11 mouse cellular contexts compared by ENCODE assay signal in the genomic region with DNA sequence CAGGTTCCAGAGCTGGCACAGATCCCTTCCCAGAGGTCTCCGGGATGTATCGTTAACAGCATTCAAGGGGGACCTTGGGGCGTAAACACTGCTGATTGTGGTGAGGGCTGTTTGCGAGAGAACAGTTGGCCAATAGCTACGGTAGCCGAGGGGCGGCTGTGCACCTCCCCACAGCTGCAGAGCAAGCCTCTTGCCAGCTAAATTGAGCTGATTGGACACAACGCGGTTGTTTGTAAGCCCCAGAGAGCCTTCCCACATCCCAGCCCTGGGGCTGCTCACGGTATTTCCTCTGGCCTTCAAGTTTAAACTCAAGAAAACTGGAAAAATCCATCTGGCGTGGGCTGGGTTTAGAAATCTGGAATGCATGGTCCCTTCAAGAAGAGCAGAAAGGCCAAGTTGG.
DNase-seq lines count a peak whose midpoint lies in the region; ATAC-seq and TF ChIP-seq lines count a peak whose summit lies in the region.
"Had no signal": no experiment of that assay in that cellular context is flagged by ENCODE, and none has a peak within 500 bp of the region (broad histone marks: within the 10 kb centered on the region; RNA-seq: fewer than 3 reads in every experiment).

No protein-coding gene starts in this region.

- no peak overlapping the region for H3K9ac ChIP-seq in heart, postnatal 0 days (replicated peaks; ENCODE audit: low read depth, low read length)
- H3K9ac ChIP-seq in lung, embryonic 16.5 days (ENCODE audit: low read length) = no peak overlapping the region
- no peak overlapping the region for H3K9ac ChIP-seq in forebrain, embryonic 11.5 days (ENCODE audit: low read length)

- H3K4me3 ChIP-seq in heart, postnatal 0 days (ENCODE audit: low read depth, low read length) = no peak overlapping the region
- no peak overlapping the region for H3K4me3 ChIP-seq in lung, embryonic 16.5 days (ENCODE audit: low read length)
- H3K4me3 ChIP-seq in forebrain, embryonic 11.5 days (ENCODE audit: low read depth, low read length) = no peak overlapping the region
- H3K4me3 ChIP-seq: forebrain, embryonic 10.5 days had no signal

- no peaks in the 10 kb centered on the region for H3K9me3 ChIP-seq in heart, postnatal 0 days (replicated peaks; ENCODE audit: control insufficient read depth, low read length)
- H3K9me3 ChIP-seq in lung, embryonic 16.5 days (ENCODE audit: control insufficient read depth, low read length) = no peaks in the 10 kb centered on the region
- no peaks in the 10 kb centered on the region for H3K9me3 ChIP-seq in forebrain, embryonic 11.5 days (ENCODE audit: control insufficient read depth, low read length)
- H3K9me3 ChIP-seq: forebrain, embryonic 10.5 days had no signal

- ATAC-seq in heart, postnatal 0 days (ENCODE audit: insufficient read depth, low read depth) = peak; percentile 37; the same call in 1 of the 2 replicates
- peak; percentile 49; the same call in 1 of the 2 replicates for ATAC-seq in lung, embryonic 16.5 days (ENCODE audit: low read depth)
- no peak for ATAC-seq in forebrain, embryonic 11.5 days (replicated peaks; ENCODE audit: low FRiP score)
- ATAC-seq: hindbrain, embryonic 16.5 days had no signal

- peaks cover 13% of the 10 kb centered on the region for H3K4me1 ChIP-seq in heart, postnatal 0 days (ENCODE audit: control insufficient read depth, insufficient read depth)
- H3K4me1 ChIP-seq in lung, embryonic 16.5 days (replicated peaks; ENCODE audit: control insufficient read depth, insufficient read depth, low read length) = peaks cover 10% of the 10 kb centered on the region; the same call in 1 of the 2 replicates
- no peaks in the 10 kb centered on the region for H3K4me1 ChIP-seq in forebrain, embryonic 11.5 days (replicated peaks; ENCODE audit: control insufficient read depth, insufficient read depth, low read length)
- H3K4me1 ChIP-seq: forebrain, embryonic 10.5 days had no signal

- no peak for TF ChIP-seq CTCF in heart, postnatal 0 days (IDR thresholded peaks at IDR 0.05; ENCODE audit: low read depth)

- no peak for TF ChIP-seq EP300 in heart, postnatal 0 days (IDR thresholded peaks at IDR 0.05; ENCODE audit: low read depth)

- H3K4me2 ChIP-seq in heart, postnatal 0 days (ENCODE audit: low read depth, low read length) = no peak overlapping the region
- no peak overlapping the region for H3K4me2 ChIP-seq in lung, embryonic 16.5 days (ENCODE audit: low read depth, low read length)
- no peak overlapping the region for H3K4me2 ChIP-seq in forebrain, embryonic 11.5 days (ENCODE audit: low read depth, low read length, severe bottlenecking)

- no peaks in the 10 kb centered on the region for H3K27me3 ChIP-seq in heart, postnatal 0 days (ENCODE audit: control insufficient read depth, insufficient read depth, low read length)
- H3K27me3 ChIP-seq in lung, embryonic 16.5 days (ENCODE audit: control insufficient read depth, insufficient read depth, low read depth, low read length) = no peaks in the 10 kb centered on the region
- H3K27me3 ChIP-seq in forebrain, embryonic 11.5 days (ENCODE audit: control insufficient read depth, insufficient read depth, low read length) = no peaks in the 10 kb centered on the region

- peak; percentile 66 for DNase-seq in urinary bladder, postnatal 14 days (ENCODE audit: low spot score)
- no peak for DNase-seq in urinary bladder, postnatal 10 days (ENCODE audit: low spot score)
- peak; percentile 42 for DNase-seq in heart, postnatal 0 days (ENCODE audit: low spot score)
- no peak for DNase-seq in forebrain, embryonic 11.5 days (ENCODE audit: low spot score)
- no peak for DNase-seq in adipocyte (ENCODE audit: low spot score)
- DNase-seq in ovary, postnatal 36 days (ENCODE audit: low spot score) = no peak
- DNase-seq: midbrain, embryonic 14.5 days; thymus, postnatal 25 days had no signal

- H3K27ac ChIP-seq in heart, postnatal 0 days (ENCODE audit: low read depth) = 0 out of 2 replicates have a peak overlapping the region, but pooled peaks have one; percentile 41
- no peak overlapping the region for H3K27ac ChIP-seq in lung, embryonic 16.5 days (ENCODE audit: low read length)
- H3K27ac ChIP-seq in forebrain, embryonic 11.5 days (ENCODE audit: low read depth, low read length) = no peak overlapping the region
- H3K27ac ChIP-seq: forebrain, embryonic 10.5 days had no signal

- no peaks in the 10 kb centered on the region for H3K36me3 ChIP-seq in heart, postnatal 0 days (replicated peaks; ENCODE audit: control insufficient read depth, insufficient read depth, low read length)
- H3K36me3 ChIP-seq in lung, embryonic 16.5 days (ENCODE audit: control insufficient read depth, insufficient read depth, low read length) = no peaks in the 10 kb centered on the region
- no peaks in the 10 kb centered on the region for H3K36me3 ChIP-seq in forebrain, embryonic 11.5 days (ENCODE audit: control insufficient read depth, insufficient read depth, low read length)
- H3K36me3 ChIP-seq: forebrain, embryonic 10.5 days had no signal

- 69% methylated on average over 11 of the region's 11 CpGs for WGBS in heart, postnatal 0 days
- WGBS in lung, embryonic 16.5 days = 65% methylated on average over 11 of the region's 11 CpGs
- WGBS in forebrain, embryonic 11.5 days = 83% methylated on average over 11 of the region's 11 CpGs

Comparison
In these comparisons a context has a peak if more than half of its experiments do, and no peak if none do; other contexts are left out.
1. DNase-seq: peak in urinary bladder, postnatal 14 days (single experiment) and heart, postnatal 0 days (single experiment); none in urinary bladder, postnatal 10 days (single experiment), forebrain, embryonic 11.5 days (single experiment), adipocyte (single experiment) and ovary, postnatal 36 days (single experiment).